Mouse (Mus musculus) small intestine, adult 2 months (tissue): ENCODE data around the gene Baiap2l1.

Experiments used
- CTCF ChIP-seq: fragments of 200-500 bp; IDR thresholded peaks from 2 replicates; pipeline ENCODE4 v1.5.1; 2012; ENCODE audit warnings: low read depth, mild to moderate bottlenecking, control low read depth, inconsistent platforms, low read length, moderate library complexity, mixed read lengths; ENCODE audit not compliant: insufficient replicate concordance, insufficient read length; ENCODE audit errors: extremely low read depth
- POLR2A ChIP-seq: fragments of 200-500 bp; IDR thresholded peaks from 2 replicates; pipeline ENCODE4 v1.6.1; 2012; ENCODE audit warnings: low read depth, mild to moderate bottlenecking, control low read depth, inconsistent platforms, low read length, moderate library complexity

DNA sequence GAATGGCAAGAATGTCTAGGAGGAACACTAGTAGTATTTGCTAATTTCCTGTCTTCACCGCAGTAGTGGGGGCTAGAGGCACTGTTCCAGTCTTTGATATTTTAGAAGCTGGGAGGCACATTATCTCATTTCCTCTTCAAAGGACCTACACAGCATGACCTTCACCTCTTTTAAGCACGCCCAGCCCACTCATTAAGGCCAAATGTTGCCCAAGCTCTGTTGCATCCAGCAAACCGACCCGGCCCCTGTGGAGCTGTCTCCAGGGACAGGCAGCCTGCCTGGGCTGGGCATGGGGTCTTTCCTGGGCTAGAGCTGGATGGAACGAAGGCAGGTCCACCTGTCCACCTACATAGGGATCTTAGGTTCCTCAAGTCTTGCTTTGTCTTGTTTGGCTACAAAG, 44.6 kb downstream of the Baiap2l1 start:
- TF ChIP-seq CTCF: no peak
- TF ChIP-seq POLR2A: no peak
